Mouse (Mus musculus): ENCODE data around the gene Iqcf3.

Gene Iqcf3

DNA sequence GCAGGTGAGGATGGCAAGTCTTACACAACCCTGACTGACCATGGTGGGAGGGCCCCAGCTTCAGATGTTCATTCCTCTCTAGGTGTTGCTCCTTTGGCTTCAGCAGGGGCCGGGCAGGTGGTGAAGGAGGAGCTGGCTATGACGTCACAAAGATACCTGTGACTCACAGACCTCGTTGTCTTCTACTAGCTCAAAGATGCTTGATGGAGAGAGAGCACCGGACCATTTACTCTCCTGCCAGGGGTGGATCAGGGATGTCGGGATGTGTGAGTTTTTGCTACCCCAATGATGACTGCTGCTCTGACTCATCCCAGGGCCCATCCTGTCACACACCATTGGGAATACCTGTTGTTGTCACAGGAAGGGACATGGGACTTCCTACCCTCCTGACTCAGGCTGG is at the start of gene Iqcf3:
TSS of gene Iqcf3 (minus strand) at position 101 of the 400 bp plus-strand sequence.
- in situ Hi-C loops (cut with MboI, MseI) = no loop called here

- in situ Hi-C loops (cut with MboI, MseI) = no loop called here
Measured at GRCm38 (mm10) chr9:106610727-106611126, 49.3 kb upstream of the Iqcf3 start.

DNA sequence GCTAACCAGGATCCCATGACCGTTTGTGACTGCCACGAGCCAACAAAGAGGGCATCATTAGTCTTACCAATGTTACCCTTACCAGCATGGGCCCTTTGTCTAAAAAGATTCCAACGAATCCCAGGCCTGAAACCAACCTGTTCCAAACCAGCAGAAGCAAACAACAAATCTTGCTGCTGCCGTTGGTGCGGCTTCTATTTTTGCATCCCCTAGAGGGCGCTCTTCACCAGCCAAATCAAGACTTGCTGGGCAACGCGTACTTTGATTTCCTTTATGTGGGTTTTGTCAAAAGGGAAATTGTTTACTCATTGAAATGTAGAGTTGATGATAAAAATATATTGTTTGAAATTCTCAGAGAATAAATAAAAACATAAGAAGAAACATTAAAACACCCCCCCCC is 39.1 kb upstream of the Iqcf3 start:
- in situ Hi-C loops (cut with MboI, MseI) = loop anchor here in 1 of 2 experiments (5.0 kb wide), 1 partner anchor 52 kb away; no protein-coding TSS in a partner anchor

GRCm38 (mm10) chr9:106598466-106598865 is 37.0 kb upstream of the Iqcf3 start:
- in situ Hi-C loops (cut with MboI, MseI) = loop anchor here in 1 of 2 experiments (5.0 kb wide), 1 partner anchor 54 kb away; no protein-coding TSS in a partner anchor

GRCm38 (mm10) chr9:106595836-106596235 is 34.4 kb upstream of the Iqcf3 start:
- in situ Hi-C loops (cut with MboI, MseI) = loop anchor here in 1 of 2 experiments (5.0 kb wide), 1 partner anchor 56 kb away; no protein-coding TSS in a partner anchor

- in situ Hi-C loops (cut with MboI, MseI) = loop anchor here in 1 of 2 experiments (5.0 kb wide), 1 partner anchor 57 kb away; no protein-coding TSS in a partner anchor
Measured at GRCm38 (mm10) chr9:106595402-106595801, 34.0 kb upstream of the Iqcf3 start.

DNA sequence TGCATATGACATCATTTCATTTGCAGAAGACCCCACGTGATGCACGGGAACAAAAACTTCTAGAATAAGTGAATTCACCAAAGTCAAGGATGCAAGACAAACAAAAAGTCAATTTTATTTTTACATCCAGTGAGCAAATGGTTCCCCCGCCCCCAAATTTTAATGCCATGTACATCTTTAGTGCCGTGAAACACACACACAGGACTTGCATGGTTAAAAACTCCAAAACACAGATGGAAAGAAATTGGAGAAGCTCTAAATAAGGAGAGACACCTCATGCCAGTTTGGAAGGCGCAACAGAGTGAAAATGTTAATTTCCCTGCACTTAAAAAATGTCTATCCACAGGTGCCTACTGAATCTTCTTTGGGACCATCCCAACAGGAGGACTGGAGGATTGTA is 30.7 kb upstream of the Iqcf3 start:
- in situ Hi-C loops (cut with MboI, MseI) = no loop called here

DNA sequence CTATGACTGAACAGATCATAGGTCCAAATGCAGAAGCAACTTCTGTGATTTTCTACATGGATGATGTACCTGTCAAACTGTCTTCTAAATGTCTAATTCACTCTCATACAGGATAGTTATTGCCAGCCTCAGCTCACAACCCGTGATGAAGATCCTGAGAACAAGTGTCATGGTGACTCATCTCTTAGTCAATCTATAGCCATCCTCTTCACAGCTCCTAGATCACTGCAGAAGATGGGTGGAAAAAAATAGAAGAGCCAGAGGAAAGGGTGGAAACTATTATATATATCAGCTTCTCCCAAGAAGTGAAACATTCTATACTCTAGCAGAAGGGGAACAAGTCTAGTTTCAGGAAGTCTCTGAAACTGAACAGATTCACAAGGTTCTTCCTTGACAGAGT is 21.1 kb upstream of the Iqcf3 start:
- in situ Hi-C loops (cut with MboI, MseI) = no loop called here

DNA sequence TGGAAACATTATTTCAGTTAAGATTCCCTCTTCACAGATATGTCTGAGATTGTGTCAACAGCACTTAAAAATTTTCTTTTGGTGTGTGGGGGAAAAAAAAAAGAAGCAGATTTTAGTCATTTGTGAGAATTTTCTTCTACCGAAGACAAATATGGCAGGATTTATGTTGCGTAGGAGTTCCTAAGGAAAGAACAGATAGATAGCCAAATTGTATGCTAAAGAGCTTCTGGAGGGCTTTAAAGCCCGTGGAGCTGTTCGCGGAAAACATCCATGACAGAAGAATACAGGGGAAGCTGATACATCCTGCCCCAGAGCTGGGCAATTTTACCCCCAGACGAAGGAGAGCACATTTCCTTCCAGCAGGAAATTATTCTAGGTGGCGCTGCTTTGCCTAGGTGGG is 18.6 kb upstream of the Iqcf3 start:
- in situ Hi-C loops (cut with MboI, MseI) = no loop called here

GRCm38 (mm10) chr9:106576112-106576511 is 14.7 kb upstream of the Iqcf3 start:
- in situ Hi-C loops (cut with MboI, MseI) = no loop called here

GRCm38 (mm10) chr9:106573366-106573765 is 11.9 kb upstream of the Iqcf3 start:
- in situ Hi-C loops (cut with MboI, MseI) = no loop called here

GRCm38 (mm10) chr9:106572186-106572585 is 10.8 kb upstream of the Iqcf3 start:
- in situ Hi-C loops (cut with MboI, MseI) = no loop called here

DNA sequence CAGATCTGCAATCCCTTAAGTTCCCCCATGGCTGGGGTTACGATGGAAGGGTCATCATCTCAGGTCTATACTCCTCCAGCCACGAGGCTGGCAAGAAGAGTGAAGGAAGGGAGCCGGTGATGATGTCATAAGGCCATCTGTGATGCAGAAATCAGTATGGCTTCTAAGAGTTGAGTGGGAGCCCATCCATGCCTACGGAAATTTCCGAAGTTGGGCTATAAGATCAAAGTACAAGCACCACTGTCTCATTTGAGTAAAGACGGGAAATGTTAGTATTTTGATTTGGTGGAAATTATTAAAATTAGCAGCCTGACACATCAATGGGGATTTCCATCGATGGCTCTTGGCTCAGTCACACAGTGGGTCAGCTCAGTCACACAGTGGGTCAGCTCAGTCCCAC is 9.5 kb upstream of the Iqcf3 start, which contains the start of gene Iqcf4:
TSS of gene Iqcf4 (minus strand) at position 101 of the 400 bp plus-strand sequence.
- in situ Hi-C loops (cut with MboI, MseI) = no loop called here

- in situ Hi-C loops (cut with MboI, MseI) = no loop called here
Measured at GRCm38 (mm10) chr9:106566437-106566836, 5.0 kb upstream of the Iqcf3 start.

GRCm38 (mm10) chr9:106564025-106564424 is 2.6 kb upstream of the Iqcf3 start:
- in situ Hi-C loops (cut with MboI, MseI) = no loop called here

- in situ Hi-C loops (cut with MboI, MseI) = no loop called here
Measured at GRCm38 (mm10) chr9:106562291-106562690, 860 bp upstream of the Iqcf3 start.

DNA sequence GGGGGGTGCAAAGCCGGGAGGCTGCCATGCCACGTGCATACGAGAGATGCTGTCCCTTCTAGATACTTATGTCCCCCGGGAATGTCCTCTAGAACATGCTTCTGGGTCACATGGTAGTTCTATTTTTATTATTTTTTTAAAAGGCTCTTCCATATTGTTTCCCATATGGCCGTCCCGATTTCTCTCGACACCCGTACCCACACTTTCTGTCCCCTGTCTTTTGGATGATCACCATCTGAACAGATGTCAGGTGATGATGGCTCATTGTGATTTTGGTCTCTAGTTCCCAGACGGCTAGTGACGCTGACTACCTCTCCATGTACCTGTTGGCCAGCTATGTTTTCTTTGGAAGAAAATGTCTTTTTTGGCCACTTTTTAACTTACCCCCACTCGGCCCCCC is 26.5 kb downstream of the Iqcf3 start:
- in situ Hi-C loops (cut with MboI, MseI) = no loop called here

DNA sequence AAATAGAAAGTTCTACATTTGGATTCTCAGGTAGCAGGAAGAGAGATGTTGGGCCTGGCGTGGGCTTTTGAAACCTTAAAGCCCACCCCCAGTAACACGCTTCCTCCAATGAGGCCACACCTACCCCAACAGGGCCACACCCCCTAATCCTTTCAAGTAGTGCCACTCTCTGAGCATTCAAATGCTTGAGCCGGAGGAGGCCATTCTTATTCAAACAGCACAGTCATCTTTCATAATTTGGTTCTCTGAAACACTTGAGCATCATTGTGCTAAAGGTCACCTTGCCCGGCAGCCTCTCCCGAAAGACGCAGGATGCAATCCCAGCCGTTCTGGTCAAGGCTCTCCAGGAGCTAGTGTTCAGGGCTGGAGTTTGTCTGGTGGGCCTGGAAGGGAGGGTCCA is 27.1 kb downstream of the Iqcf3 start:
- in situ Hi-C loops (cut with MboI, MseI) = no loop called here

DNA sequence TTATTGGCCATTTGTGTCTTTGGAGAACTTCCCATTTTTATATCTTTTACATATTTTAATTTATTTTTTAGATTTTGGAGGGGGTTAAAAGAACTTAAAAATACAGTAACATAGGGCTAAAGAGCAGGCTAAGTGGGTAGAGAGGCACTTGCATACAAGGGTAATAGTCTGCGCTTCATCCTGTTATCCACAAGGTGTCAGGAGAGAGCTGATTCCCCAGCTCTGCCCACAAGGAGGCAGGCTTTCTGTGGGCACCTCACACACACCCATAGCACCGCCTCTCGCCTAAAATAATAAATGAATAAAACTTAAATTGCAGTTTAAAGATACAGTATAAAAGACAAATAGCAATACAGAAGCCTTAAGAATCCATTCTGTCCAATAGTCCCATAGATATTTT is 29.6 kb downstream of the Iqcf3 start:
- in situ Hi-C loops (cut with MboI, MseI) = no loop called here

GRCm38 (mm10) chr9:106519909-106520308 is 41.5 kb downstream of the Iqcf3 start:
- in situ Hi-C loops (cut with MboI, MseI) = no loop called here

GRCm38 (mm10) chr9:106519433-106519832 is 42.0 kb downstream of the Iqcf3 start:
- in situ Hi-C loops (cut with MboI, MseI) = no loop called here

GRCm38 (mm10) chr9:106514273-106514672 is 47.2 kb downstream of the Iqcf3 start, which contains the start of gene Iqcf5:
TSS of gene Iqcf5 (plus strand) at chr9:106514573.
- in situ Hi-C loops (cut with MboI, MseI) = no loop called here

DNA sequence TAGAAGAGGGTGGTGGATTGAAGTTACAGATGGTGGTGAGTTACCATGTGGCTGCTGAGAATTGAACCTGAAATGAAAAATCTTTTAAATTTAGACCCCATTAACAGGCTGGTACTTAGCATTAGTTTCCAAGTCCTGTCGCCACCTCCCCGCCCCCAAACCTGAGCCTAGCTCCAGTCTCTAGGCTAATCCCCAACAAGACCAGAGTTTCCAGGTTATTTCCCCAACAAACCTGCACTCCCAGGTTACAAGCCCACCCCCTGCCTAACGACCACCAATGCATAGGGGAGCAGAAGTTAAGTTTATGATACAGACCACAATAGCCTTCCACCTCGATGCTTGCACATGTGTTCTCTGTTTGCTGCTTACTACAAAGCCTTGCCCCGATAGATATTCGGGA is 47.9 kb downstream of the Iqcf3 start:
- in situ Hi-C loops (cut with MboI, MseI) = no loop called here
